Mouse (Mus musculus): Measurements from ENCODE around the gene Mtmr12. TPM values are rescaled to one million over a fixed set of nuclear protein-coding genes. Genes with fewer than 3 reads are reported as not detected.
A peak's percentile ranks its signal among the peaks of the same experiment; 100 is the strongest.
"Not testable (repeated sequence)": the region's sequence is repeated elsewhere in the genome, so short reads cannot be mapped to it uniquely, and the experiment has no call there.

Mtmr12 gene
- 10 to 100 TPM; 16.3 to 17.6 TPM for total RNA-seq (2021)

- peak; percentile 99 to 100 for DNase-seq (ENCODE audit: extremely low spot score in 1 of 2, low spot score in 2 of 2)
- intact Hi-C loops (cut with DNase I): loop anchor here (5.0 kb wide), 1 partner anchor 43 kb away; no protein-coding TSS in a partner anchor
Observed at GRCm38 (mm10) chr15:12204319-12205159, at the start of gene Mtmr12. TSS of gene Mtmr12 (plus strand) at chr15:12205028.

GRCm38 (mm10) chr15:12178126-12178525 is 26.7 kb upstream of the Mtmr12 start:
- intact Hi-C loops (cut with DNase I): no loop called here
- DNase-seq (ENCODE audit: extremely low spot score in 1 of 2, low spot score in 2 of 2): peak in 1 of 2 experiments; percentile 26

GRCm38 (mm10) chr15:12181181-12181805 is 23.5 kb upstream of the Mtmr12 start:
- DNase-seq (ENCODE audit: extremely low spot score in 1 of 2, low spot score in 2 of 2); intact Hi-C loops (cut with DNase I): not testable (repeated sequence)

GRCm38 (mm10) chr15:12193880-12194816 is 10.7 kb upstream of the Mtmr12 start:
- DNase-seq (ENCODE audit: extremely low spot score in 1 of 2, low spot score in 2 of 2): no peak
- intact Hi-C loops (cut with DNase I): loop anchor here (10.0 kb wide), 1 partner anchor 601 kb away; no protein-coding TSS in a partner anchor

GRCm38 (mm10) chr15:12194817-12195735 is 9.8 kb upstream of the Mtmr12 start:
- DNase-seq (ENCODE audit: extremely low spot score in 1 of 2, low spot score in 2 of 2): no peak
- intact Hi-C loops (cut with DNase I): loop anchor here (10.0 kb wide), 1 partner anchor 600 kb away; no protein-coding TSS in a partner anchor

- DNase-seq (ENCODE audit: extremely low spot score in 1 of 2, low spot score in 2 of 2): no peak
- intact Hi-C loops (cut with DNase I): loop anchor here (2.0 to 10.0 kb wide), 2 partner anchors 71 to 599 kb away; no protein-coding TSS in a partner anchor
Observed at GRCm38 (mm10) chr15:12195966-12196365, 8.9 kb upstream of the Mtmr12 start.

- DNase-seq (ENCODE audit: extremely low spot score in 1 of 2, low spot score in 2 of 2): peak in 1 of 2 experiments; percentile 62
- intact Hi-C loops (cut with DNase I): loop anchor here (2.0 to 10.0 kb wide), 2 partner anchors 70 to 598 kb away; no protein-coding TSS in a partner anchor
Observed at GRCm38 (mm10) chr15:12196410-12197191, 8.2 kb upstream of the Mtmr12 start.

- intact Hi-C loops (cut with DNase I): loop anchor here (2.0 to 10.0 kb wide), 2 partner anchors 69 to 597 kb away; no protein-coding TSS in a partner anchor
- no peak for DNase-seq (ENCODE audit: extremely low spot score in 1 of 2, low spot score in 2 of 2)
Observed at GRCm38 (mm10) chr15:12197361-12197760, 7.5 kb upstream of the Mtmr12 start.

- intact Hi-C loops (cut with DNase I): no loop called here
- no peak for DNase-seq (ENCODE audit: extremely low spot score in 1 of 2, low spot score in 2 of 2)
Observed at GRCm38 (mm10) chr15:12200021-12200420, 4.8 kb upstream of the Mtmr12 start.

GRCm38 (mm10) chr15:12201856-12202255 is 3.0 kb upstream of the Mtmr12 start:
- intact Hi-C loops (cut with DNase I): no loop called here
- DNase-seq (ENCODE audit: extremely low spot score in 1 of 2, low spot score in 2 of 2): no peak

- no peak for DNase-seq (ENCODE audit: extremely low spot score in 1 of 2, low spot score in 2 of 2)
Observed at GRCm38 (mm10) chr15:12202456-12202855, 2.4 kb upstream of the Mtmr12 start.

GRCm38 (mm10) chr15:12203008-12203407 is 1.8 kb upstream of the Mtmr12 start:
- intact Hi-C loops (cut with DNase I); DNase-seq (ENCODE audit: extremely low spot score in 1 of 2, low spot score in 2 of 2): not testable (repeated sequence)

More at GRCm38 (mm10) chr15:12202456-12202855, 2.4 kb upstream of the Mtmr12 start:
- intact Hi-C loops (cut with DNase I): no loop called here

- intact Hi-C loops (cut with DNase I): no loop called here
Observed at GRCm38 (mm10) chr15:12203512-12204318, 1.1 kb upstream of the Mtmr12 start.

GRCm38 (mm10) chr15:12205160-12205901 is 503 bp downstream of the Mtmr12 start:
- no peak for DNase-seq (ENCODE audit: extremely low spot score in 1 of 2, low spot score in 2 of 2)
- intact Hi-C loops (cut with DNase I): loop anchor here (5.0 kb wide), 1 partner anchor 42 kb away; no protein-coding TSS in a partner anchor

More at GRCm38 (mm10) chr15:12203512-12204318, 1.1 kb upstream of the Mtmr12 start:
- no peak for DNase-seq (ENCODE audit: extremely low spot score in 1 of 2, low spot score in 2 of 2)
